Mouse (Mus musculus) gastrocnemius, postnatal 25 days (tissue): ENCODE results near the gene Cdiptos. TPM values are rescaled to one million over a fixed set of nuclear protein-coding genes. Genes with fewer than 3 reads are reported as not detected.

ENCODE experiments used
- DNase-seq: peaks from one replicate; pipeline ENCODE4 v3.0.0; 2022
- total RNA-seq, 2 experiments: library from RNA; stranded (reverse); gene quantifications; 1 replicate in 1 of 2; 2 replicates in 1 of 2; pipeline ENCODE4 v1.2.3; 2021

The Cdiptos gene
- total RNA-seq, 2 experiments from 2014 or later = not detected

GRCm38 (mm10) chr7:126975893-126975949 is 177 bp downstream of the Cdiptos start, which contains the start of gene Cdipt:
TSS of gene Cdipt (plus strand) at chr7:126975914.
- DNase-seq = no peak

GRCm38 (mm10) chr7:126975493-126975892 is 405 bp downstream of the Cdiptos start:
- no peak for DNase-seq

GRCm38 (mm10) chr7:126967361-126967760 is 8.5 kb downstream of the Cdiptos start:
- DNase-seq = no peak

GRCm38 (mm10) chr7:126965568-126965967 is 10.3 kb downstream of the Cdiptos start:
- no peak for DNase-seq

- no peak for DNase-seq
These were observed 12.2 kb downstream of the Cdiptos start for GRCm38 (mm10) chr7:126963548-126964286.

GRCm38 (mm10) chr7:126961965-126962364 is 13.9 kb downstream of the Cdiptos start:
- DNase-seq = no peak

- no peak for DNase-seq
These were observed 14.8 kb downstream of the Cdiptos start for GRCm38 (mm10) chr7:126961095-126961494.

GRCm38 (mm10) chr7:126959780-126960179 is 16.1 kb downstream of the Cdiptos start:
- DNase-seq = no peak

GRCm38 (mm10) chr7:126955125-126955524 is 20.8 kb downstream of the Cdiptos start:
- DNase-seq = no peak

- DNase-seq = no peak
These were observed 23.3 kb downstream of the Cdiptos start for GRCm38 (mm10) chr7:126952646-126953045.

- DNase-seq = no peak
These were observed 24.2 kb downstream of the Cdiptos start for GRCm38 (mm10) chr7:126951741-126952140.

GRCm38 (mm10) chr7:126950647-126951615 is 25.0 kb downstream of the Cdiptos start:
- no peak for DNase-seq

GRCm38 (mm10) chr7:126949793-126950646 is 25.9 kb downstream of the Cdiptos start, which contains the start of gene Sez6l2:
TSS of gene Sez6l2 (plus strand) at chr7:126950563.
- peak; percentile 81 for DNase-seq

GRCm38 (mm10) chr7:126949403-126949792 is 26.5 kb downstream of the Cdiptos start, which contains the start of gene Asphd1:
TSS of gene Asphd1 (minus strand) at chr7:126949582.
- DNase-seq = no peak

- DNase-seq = no peak
These were observed 27.3 kb downstream of the Cdiptos start for GRCm38 (mm10) chr7:126948626-126949025.

- no peak for DNase-seq
These were observed 29.4 kb downstream of the Cdiptos start for GRCm38 (mm10) chr7:126946530-126946929.

- DNase-seq = no peak
These were observed 34.1 kb downstream of the Cdiptos start for GRCm38 (mm10) chr7:126941801-126942200.

- DNase-seq = no peak
These were observed 34.7 kb downstream of the Cdiptos start for GRCm38 (mm10) chr7:126941171-126941570.

GRCm38 (mm10) chr7:126932652-126933051 is 43.2 kb downstream of the Cdiptos start:
- DNase-seq = no peak

GRCm38 (mm10) chr7:126929046-126929445 is 46.9 kb downstream of the Cdiptos start:
- DNase-seq = no peak

- peak; percentile 91 for DNase-seq
These were observed 47.4 kb downstream of the Cdiptos start, which contains the start of gene Kctd13 for GRCm38 (mm10) chr7:126928384-126929037. TSS of gene Kctd13 (plus strand) at chr7:126928879.

GRCm38 (mm10) chr7:126926299-126926698 is 49.6 kb downstream of the Cdiptos start:
- no peak for DNase-seq
